Mouse (Mus musculus): ENCODE measurements around the gene Atrnl1. TPM values are rescaled to one million over a fixed set of nuclear protein-coding genes. Genes with fewer than 3 reads are reported as not detected.

Gene Atrnl1
- 4.5 and 5.2 TPM in 2 replicates for polyA plus RNA-seq (2015; fragmentation: Nextera tagmentation; extraction: Ambion mirVana)

DNA sequence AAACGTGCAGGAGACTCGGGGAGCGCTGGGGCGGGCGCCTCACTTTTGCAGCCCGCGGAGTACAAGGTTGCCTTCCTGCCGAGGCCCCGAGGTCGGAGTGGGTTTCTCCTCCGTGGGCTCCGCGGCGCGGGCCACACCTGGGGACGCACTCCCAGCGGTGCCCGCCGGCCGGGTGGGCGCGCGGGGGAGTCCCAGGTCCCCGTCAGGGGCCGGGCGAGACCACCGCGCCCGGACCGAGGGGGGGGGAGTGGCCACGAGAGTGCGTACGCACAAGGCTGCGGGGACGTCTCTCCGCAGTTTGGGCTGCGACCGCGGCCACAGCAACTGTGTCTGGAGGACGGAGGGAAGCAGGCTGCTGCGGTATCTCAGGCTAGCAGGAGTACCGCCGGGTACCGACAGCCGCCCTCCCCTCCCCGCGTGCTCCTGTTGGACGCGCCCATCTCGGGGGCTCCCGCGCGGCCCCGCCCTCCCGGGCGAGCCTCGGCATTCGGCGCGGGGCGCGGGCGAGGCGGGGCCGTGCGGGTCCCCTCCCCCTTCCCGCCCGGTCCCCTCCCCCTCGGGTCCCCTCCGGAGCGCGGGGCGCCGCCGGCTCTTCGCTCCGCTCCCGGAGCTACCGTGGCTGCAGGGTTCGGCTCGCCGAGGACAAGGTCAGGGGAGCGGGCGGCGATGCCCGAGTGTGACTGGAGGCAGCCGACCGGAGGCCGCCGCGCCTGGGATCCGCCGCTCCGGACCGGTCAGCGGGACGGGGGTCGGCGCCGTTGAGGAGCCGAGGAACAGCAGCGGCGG is at the start of gene Atrnl1:
Gene Atrnl1 (plus strand): TSS at position 559 of the 786 bp plus-strand sequence.
- no peak for TF ChIP-seq CTCF (IDR thresholded peaks at IDR 0.05)
- TF ChIP-seq EP300 (IDR thresholded peaks at IDR 0.05): no peak
- Histone ChIP-seq H3K27me3 (replicated peaks; ENCODE audit: insufficient read depth, low read length) (no peaks in the 10 kb centered on the region), H3K9me3 (ENCODE audit: low read length) (no peaks in the 10 kb centered on the region), H3K27ac (ENCODE audit: low read length) (peak within 1 kb of the TSS; percentile 97), H3K4me1 (ENCODE audit: insufficient read depth, low read depth, low read length) (0 out of 2 replicates have a peak, but pooled peaks cover 3% of the 10 kb centered on the region), H3K4me2 (replicated peaks; ENCODE audit: low read depth, low read length) (peak within 1 kb of the TSS; percentile 99), H3K9ac (replicated peaks; ENCODE audit: low read depth) (peak within 1 kb of the TSS; percentile 92), H3K4me3 (ENCODE audit: low read depth, low read length) (peak within 1 kb of the TSS; percentile 95), H3K36me3 (ENCODE audit: insufficient read depth, low read length) (no peaks in the 10 kb centered on the region)
- WGBS: 2% methylated on average over 35 of the region's 103 CpGs
- ATAC-seq: peak; percentile 91
- peak; percentile 93 for DNase-seq (ENCODE audit: low spot score)

DNA sequence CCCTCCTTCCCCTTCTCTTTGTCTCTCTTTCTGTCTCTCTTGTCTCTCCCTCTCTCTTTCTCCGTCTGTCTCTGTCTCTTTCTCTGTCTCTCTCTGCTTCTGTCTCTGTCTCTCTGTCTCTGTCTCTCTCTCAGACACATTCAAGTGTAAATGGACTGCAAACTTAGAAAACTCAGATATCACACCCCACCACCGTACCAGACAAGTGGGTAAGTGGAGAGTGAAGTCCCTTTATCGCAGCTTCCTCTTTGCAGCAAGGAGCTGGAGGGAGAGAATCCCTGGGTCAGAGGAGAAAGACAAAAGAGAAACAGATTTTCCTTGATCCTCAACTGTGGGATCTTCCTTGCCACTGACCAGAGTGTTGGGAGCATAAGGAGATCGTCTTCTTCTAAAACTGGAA is 49.3 kb upstream of the Atrnl1 start:
- Histone ChIP-seq H3K36me3 (ENCODE audit: insufficient read depth, low read length) (no peaks in the 10 kb centered on the region), H3K9me3 (ENCODE audit: low read length) (no peaks in the 10 kb centered on the region), H3K27ac (ENCODE audit: low read length) (no peak overlapping the region), H3K4me3 (ENCODE audit: low read depth, low read length) (no peak overlapping the region), H3K9ac (replicated peaks; ENCODE audit: low read depth) (no peak overlapping the region), H3K27me3 (replicated peaks; ENCODE audit: insufficient read depth, low read length) (no peaks in the 10 kb centered on the region), H3K4me2 (replicated peaks; ENCODE audit: low read depth, low read length) (no peak overlapping the region), H3K4me1 (ENCODE audit: insufficient read depth, low read depth, low read length) (no peaks in the 10 kb centered on the region)
- TF ChIP-seq CTCF (IDR thresholded peaks at IDR 0.05): no peak
- no peak for TF ChIP-seq EP300 (IDR thresholded peaks at IDR 0.05)
- 74% methylated on average over 4 of the region's 4 CpGs for WGBS
- no peak for DNase-seq (ENCODE audit: low spot score)
- no peak for ATAC-seq

- no peaks in the 10 kb centered on the region for H3K27me3 ChIP-seq (replicated peaks; ENCODE audit: insufficient read depth, low read length)
- no peaks in the 10 kb centered on the region for H3K4me1 ChIP-seq (ENCODE audit: insufficient read depth, low read depth, low read length)
- 74% methylated on average over 6 of the region's 6 CpGs for WGBS
- no peak overlapping the region for H3K9ac ChIP-seq (replicated peaks; ENCODE audit: low read depth)
- ATAC-seq (no peak), DNase-seq (ENCODE audit: low spot score) (no peak)
- H3K36me3 ChIP-seq (ENCODE audit: insufficient read depth, low read length): no peaks in the 10 kb centered on the region
- no peak overlapping the region for H3K4me2 ChIP-seq (replicated peaks; ENCODE audit: low read depth, low read length)
- no peaks in the 10 kb centered on the region for H3K9me3 ChIP-seq (ENCODE audit: low read length)
- H3K4me3 ChIP-seq (ENCODE audit: low read depth, low read length): no peak overlapping the region
- no peak overlapping the region for H3K27ac ChIP-seq (ENCODE audit: low read length)
- TF ChIP-seq EP300 (IDR thresholded peaks at IDR 0.05) (no peak), CTCF (IDR thresholded peaks at IDR 0.05) (no peak)
These were observed 41.8 kb upstream of the Atrnl1 start for GRCm38 (mm10) chr19:57569040-57569439.

DNA sequence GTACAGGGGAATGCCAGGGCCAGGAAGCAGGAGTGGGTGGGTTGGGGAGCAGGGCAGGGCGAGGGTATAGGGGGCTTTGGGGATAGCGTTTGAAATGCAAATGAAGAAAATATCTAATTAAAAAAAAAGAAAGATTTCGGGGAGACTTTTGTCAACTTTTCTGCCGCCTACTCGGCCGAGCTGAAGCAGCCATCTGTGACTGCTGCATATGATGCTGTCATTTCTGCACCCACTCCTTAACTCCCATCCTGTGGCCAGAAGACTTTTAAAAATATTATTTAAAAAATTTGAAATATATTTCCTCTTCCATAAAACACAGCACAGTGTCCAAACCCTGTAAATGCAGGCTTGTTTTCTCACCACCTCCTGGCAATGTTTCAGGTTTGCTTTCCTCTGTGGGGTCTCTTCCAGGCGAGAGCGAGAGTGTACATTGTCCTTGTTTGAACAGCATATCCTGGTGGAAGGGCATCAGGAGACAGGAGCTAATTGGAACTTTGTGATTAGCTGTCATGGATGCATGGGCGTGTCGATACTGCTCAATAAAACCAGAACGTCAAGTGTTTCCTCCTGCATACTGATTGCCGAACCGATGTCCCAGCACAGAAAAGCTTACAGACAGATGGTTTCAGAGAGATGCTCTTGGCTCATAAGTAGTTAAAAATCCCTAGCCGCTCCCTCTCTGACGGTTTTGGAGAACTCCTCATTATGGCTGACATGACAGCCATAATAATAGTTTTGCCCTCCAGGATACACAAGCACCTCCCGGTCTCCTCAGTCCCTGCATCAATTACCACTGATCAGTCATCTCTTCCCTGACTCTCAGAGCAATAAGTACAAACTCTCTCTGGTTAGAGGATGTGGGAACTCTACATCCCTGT is 38.2 kb upstream of the Atrnl1 start:
- H3K9ac ChIP-seq (replicated peaks; ENCODE audit: low read depth): no peak overlapping the region
- WGBS: 75% methylated on average over 16 of the region's 16 CpGs
- DNase-seq (ENCODE audit: low spot score) (no peak), ATAC-seq (no peak)
- H3K27ac ChIP-seq (ENCODE audit: low read length): no peak overlapping the region
- TF ChIP-seq EP300 (IDR thresholded peaks at IDR 0.05) (no peak), CTCF (IDR thresholded peaks at IDR 0.05) (no peak)
- H3K27me3 ChIP-seq (replicated peaks; ENCODE audit: insufficient read depth, low read length): no peaks in the 10 kb centered on the region
- 0 out of 2 replicates have a peak, but pooled peaks cover 4% of the 10 kb centered on the region for H3K4me1 ChIP-seq (ENCODE audit: insufficient read depth, low read depth, low read length)
- no peak overlapping the region for H3K4me2 ChIP-seq (replicated peaks; ENCODE audit: low read depth, low read length)
- no peaks in the 10 kb centered on the region for H3K36me3 ChIP-seq (ENCODE audit: insufficient read depth, low read length)
- no peak overlapping the region for H3K4me3 ChIP-seq (ENCODE audit: low read depth, low read length)
- H3K9me3 ChIP-seq (ENCODE audit: low read length): no peaks in the 10 kb centered on the region

- DNase-seq (ENCODE audit: low spot score) (no peak), ATAC-seq (no peak)
- TF ChIP-seq CTCF (IDR thresholded peaks at IDR 0.05): no peak
- no peak for TF ChIP-seq EP300 (IDR thresholded peaks at IDR 0.05)
- no peaks in the 10 kb centered on the region for H3K36me3 ChIP-seq (ENCODE audit: insufficient read depth, low read length)
- H3K4me3 ChIP-seq (ENCODE audit: low read depth, low read length): no peak overlapping the region
- no peak overlapping the region for H3K4me2 ChIP-seq (replicated peaks; ENCODE audit: low read depth, low read length)
- 0 out of 2 replicates have a peak, but pooled peaks cover 4% of the 10 kb centered on the region for H3K4me1 ChIP-seq (ENCODE audit: insufficient read depth, low read depth, low read length)
- no peaks in the 10 kb centered on the region for H3K9me3 ChIP-seq (ENCODE audit: low read length)
- no peak overlapping the region for H3K9ac ChIP-seq (replicated peaks; ENCODE audit: low read depth)
- H3K27me3 ChIP-seq (replicated peaks; ENCODE audit: insufficient read depth, low read length): no peaks in the 10 kb centered on the region
- no peak overlapping the region for H3K27ac ChIP-seq (ENCODE audit: low read length)
These were observed 37.4 kb upstream of the Atrnl1 start for GRCm38 (mm10) chr19:57573470-57573869.

- DNase-seq (ENCODE audit: low spot score) (no peak), ATAC-seq (no peak)
- no peak for TF ChIP-seq EP300 (IDR thresholded peaks at IDR 0.05)
- no peak for TF ChIP-seq CTCF (IDR thresholded peaks at IDR 0.05)
- Histone ChIP-seq H3K4me1 (ENCODE audit: insufficient read depth, low read depth, low read length) (0 out of 2 replicates have a peak, but pooled peaks cover 4% of the 10 kb centered on the region), H3K36me3 (ENCODE audit: insufficient read depth, low read length) (no peaks in the 10 kb centered on the region), H3K4me3 (ENCODE audit: low read depth, low read length) (no peak overlapping the region), H3K4me2 (replicated peaks; ENCODE audit: low read depth, low read length) (no peak overlapping the region), H3K9ac (replicated peaks; ENCODE audit: low read depth) (no peak overlapping the region), H3K27me3 (replicated peaks; ENCODE audit: insufficient read depth, low read length) (no peaks in the 10 kb centered on the region), H3K9me3 (ENCODE audit: low read length) (no peaks in the 10 kb centered on the region), H3K27ac (ENCODE audit: low read length) (no peak overlapping the region)
- WGBS: 59% methylated on average over 7 of the region's 7 CpGs
These were observed 35.8 kb upstream of the Atrnl1 start for GRCm38 (mm10) chr19:57575027-57575426.
